Mouse (Mus musculus) lung, postnatal 36 days (tissue): Measurements from ENCODE around the gene Liph.

ENCODE experiments used
- DNase-seq: peaks from one replicate; pipeline ENCODE4 v3.0.0; 2022; ENCODE audit warnings: mixed read lengths

Gene Liph

DNA sequence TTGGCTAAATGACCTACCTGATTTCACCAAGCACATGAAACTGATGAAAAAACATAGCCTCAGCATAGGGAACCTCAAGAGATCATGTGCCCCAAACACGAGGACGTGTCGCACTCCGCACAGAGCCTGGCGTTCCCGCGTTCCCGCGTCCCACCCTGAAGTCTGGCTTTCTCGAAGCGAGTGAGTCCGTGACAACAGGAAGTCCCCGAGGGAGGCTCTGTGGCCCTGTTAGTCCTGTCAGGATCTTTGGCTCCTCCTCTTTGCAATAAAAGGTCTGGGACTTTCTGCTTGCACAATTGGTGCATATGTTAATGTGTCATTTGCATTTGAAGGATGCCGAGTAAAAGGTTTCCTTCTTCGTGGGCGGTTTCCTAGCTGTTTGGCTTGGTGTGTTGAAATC lies at the start of gene Liph:
Liph (minus strand) TSS at position 360 of the 400 bp plus-strand sequence.
- peak; percentile 63 for DNase-seq

DNA sequence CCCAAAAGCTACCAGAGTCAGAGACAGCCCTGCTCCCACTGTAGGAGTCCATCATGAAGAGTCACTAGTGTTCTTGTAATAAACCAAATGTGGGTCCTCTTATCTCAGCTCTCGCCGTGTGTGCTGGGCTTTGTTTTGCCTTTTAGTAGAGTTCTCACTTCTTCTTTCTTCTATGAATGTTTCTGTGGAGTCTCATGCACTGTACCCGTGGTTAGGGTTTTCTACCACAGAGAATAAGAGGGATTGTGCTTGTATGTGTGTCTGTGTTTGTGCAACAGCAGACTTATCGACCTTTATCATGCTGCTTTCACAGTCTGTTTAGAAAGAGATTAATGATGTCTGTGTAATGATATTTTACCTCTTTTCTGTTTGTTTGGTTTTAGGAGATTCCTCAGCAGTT lies 48.4 kb upstream of the Liph start:
- DNase-seq, result no peak

DNA sequence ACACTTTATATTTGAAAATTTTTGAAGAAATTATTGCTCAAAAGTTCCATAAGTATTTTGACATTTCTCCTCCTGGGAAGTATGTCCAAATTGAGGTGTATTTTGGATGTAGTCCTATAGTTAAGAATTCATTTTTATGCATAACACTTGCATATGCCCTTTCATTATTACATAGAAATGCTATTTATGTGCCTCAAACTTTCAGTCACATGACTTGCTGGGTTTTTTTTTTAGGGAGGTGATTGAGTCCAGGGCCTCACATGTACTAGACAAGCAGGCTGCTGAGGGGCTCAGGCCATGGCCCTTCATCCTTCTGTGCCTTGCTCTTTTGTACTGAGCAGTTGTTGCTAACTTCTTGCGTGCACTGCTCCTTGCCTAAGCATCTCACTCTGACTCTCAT lies 44.5 kb upstream of the Liph start:
- no peak for DNase-seq

DNA sequence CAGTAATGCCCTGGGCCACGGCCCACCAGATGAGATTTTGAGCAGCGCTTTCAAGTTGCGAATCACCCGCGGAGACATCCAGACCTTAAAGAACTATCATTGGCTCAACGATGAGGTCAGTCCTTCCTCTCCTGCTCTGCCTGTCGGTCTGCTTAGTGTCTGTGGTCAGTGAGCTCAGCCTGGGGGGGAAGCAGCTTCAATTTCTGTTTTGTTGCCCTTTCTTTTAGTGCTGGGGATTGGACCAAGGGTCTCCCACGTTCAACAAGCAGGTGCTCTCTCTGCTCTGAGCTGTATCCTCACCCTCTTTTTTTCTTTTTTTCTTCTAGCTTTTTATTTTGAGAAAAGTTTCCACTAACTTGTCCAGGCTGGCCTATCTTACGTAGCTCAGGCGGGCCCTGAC lies 43.1 kb upstream of the Liph start:
- DNase-seq, result no peak

DNA sequence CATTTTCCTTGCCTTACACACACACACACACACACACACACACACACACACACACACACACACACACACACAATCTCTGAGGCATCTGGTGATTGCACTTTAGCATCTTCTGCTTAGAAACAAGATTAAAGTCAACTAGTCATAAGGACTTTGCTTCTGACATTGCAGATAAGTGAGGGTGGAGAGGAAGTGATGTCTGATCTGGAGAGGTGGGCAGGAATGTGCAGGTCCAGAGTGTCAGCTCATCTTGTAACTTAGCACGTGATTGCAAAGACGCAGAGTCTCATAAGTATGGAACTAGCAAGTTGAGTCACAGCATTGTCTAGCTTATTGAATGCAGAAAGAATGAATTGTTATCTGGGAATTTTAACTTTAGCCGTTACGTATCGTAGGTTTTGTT lies 32.0 kb upstream of the Liph start:
- no peak for DNase-seq

DNA sequence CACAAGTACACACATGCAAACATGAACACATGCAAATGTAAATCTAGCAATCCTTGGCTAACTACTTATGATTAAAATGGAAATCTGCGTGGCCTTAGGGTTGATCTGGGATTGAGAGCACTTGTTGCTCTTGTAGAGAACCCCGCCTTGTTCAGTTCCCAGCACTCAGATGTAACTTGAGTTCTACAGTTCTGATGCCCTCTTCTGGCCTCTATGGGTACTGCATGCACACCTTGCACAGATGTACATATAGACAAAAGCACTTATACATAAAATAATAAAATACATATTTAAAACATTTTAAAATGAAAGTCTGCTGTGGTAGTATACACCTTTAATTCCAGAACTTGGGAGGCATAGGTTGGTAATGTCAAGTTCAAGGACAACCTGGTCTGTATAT lies 26.7 kb upstream of the Liph start:
- DNase-seq, result peak; percentile 40

DNA sequence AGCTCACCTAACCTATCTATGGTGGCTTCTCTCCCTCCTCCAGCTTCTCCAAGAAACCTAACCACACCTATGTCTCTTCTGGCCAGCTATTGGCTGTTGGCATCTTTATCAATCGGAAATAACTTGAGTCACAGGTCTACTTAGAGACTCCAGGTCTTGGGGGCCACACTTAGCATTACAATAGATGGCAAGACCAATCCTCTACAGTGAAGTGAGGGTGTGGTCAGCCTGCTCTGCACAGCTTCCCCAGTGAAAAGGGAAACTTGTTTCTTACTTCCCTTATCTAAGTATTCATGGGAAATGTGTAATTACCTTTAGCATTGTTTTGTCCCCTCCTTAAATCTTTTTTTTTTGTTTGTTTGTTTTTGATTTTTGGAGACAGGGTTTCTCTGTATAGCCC lies 20.1 kb upstream of the Liph start:
- DNase-seq, result no peak

DNA sequence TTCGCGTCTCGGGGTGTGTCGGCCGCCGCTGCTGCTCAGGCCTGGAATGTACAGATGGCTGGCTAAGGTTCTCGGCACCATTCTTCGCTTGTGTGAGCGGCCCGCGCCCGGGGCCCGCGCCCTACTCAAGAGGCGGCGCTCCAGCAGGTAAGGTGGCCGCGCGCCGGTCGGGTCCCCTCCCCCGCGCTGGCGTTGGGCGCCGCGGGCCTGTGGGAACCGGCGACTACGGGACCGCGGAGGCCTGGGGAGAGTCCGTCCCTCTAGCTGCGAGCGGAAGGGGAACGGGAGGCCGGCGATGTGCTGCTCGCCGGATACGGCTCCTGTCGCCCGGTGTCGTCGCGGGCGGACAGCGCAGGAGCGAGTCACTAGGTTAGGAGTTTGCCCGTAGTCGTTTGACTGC lies 14.1 kb upstream of the Liph start:
- no peak for DNase-seq

DNA sequence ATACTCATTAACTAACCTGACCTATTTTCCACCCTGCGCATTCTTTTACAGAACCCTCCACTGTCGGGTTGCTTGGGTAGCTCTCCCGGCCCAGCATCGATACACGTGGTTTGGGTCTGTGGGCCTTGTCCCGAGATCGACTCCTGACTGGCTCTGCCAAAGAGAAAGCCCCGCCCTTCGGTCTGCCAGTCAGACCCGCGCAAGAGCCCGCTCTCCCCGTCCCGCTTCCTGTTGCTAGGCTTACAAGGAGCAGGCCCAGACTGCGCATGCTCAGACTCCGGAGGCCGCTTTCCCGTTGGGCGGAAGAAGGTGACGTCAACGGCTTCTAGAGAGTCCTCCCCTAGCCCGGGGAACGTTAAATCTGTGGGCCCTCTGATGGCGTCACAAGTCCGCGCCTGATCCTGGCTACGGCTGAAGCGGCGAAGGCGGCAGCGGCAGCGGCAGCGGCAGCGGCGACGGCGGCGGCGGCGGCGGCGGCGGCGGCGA lies 13.7 kb upstream of the Liph start, which contains the start of gene Senp2:
Senp2 (plus strand) TSS at position 386 of the 486 bp plus-strand sequence.
- peak; percentile 100 for DNase-seq

DNA sequence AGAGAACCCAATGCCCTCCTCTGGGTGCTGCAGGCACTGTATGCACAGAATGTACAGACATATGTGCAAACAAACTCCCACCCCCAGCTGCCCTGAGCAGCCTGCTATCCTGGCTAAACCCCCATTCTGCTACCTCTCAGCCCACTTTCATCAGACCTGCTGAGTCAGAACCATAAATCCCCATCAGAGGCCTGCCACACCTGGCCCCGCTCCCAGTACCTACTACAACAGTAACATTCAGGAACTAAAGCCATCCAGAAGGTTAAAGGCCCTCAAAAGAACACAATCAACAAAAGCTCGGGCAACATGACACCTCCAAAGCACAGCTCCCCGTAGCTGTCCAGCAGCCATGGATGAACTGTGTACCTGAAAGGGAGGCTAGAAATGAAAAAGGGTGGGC lies 6.1 kb upstream of the Liph start:
- peak; percentile 23 for DNase-seq

DNA sequence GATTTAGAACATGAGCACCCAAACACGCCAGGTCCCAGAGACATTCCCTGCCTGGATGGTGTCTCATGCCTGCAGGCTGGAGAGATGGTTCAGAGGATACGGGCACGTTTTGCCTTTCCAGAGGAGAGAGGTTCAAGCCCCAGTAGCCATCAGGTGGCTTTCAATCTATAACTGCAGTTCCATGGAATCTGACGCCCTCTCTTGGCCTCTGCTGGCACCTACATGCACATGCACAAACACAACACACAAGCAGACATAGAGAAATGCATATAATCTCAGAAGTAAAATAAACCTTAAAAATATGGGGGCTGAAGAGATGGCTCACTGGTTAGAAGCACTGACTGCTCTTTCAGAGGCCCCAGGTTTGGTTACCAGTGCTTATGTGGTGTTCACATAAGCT lies 5.7 kb upstream of the Liph start:
- no peak for DNase-seq

DNA sequence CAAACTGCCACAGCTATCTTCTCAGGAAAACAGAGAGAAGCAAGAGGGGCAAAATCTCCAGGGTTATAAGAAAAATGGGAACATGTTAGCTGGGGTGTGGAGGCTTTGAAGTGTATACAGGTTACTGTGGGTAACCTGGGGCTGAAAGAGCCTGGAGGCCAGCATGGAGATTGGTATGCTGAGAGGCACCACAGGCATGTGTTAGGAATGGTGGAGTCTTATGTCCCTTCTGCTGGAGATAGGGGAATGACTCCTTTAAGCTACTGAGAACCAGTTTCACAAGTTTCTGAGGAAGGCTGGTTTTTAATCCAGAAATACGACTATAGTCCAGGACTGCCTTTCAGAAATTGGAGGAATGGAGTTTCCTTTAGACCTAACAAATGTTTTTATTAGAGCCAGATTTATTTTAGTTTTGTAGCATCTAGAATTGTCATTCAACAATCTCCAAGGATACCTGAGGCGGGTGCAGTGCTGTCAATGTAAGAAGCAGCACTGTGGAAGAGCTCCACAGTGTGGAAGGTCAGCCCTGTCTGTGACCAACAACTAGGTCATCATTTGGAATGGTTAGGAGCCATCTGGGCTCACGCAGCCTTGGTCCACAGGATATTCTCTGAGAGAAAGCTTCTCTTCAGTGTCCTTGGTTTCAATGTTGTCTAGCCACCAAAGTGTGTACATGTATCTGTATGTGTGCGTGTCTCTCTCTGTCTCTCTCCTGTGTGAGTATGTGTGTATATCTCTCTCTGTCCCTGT lies 4.7 kb upstream of the Liph start:
- DNase-seq, result peak; percentile 56

DNA sequence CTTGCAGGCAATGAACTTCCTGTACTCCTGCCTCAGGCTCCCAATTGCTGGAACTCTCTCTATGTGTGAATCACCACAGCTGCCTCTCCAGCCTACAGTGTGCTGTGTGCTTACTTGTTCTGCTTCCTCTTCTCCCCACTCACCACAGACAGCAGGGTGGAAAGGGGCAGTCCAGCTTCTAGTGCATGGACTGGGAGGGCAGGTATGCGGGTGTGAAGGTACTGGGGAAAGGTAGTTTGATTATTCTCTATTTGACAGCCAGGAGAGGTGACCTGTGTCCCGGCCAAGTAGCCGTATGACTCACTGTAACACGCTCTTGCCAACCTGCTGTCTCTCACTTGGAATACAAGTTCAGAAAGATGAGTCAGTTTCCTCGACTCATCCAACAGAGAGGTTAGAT lies 2.6 kb upstream of the Liph start:
- peak; percentile 42 for DNase-seq

DNA sequence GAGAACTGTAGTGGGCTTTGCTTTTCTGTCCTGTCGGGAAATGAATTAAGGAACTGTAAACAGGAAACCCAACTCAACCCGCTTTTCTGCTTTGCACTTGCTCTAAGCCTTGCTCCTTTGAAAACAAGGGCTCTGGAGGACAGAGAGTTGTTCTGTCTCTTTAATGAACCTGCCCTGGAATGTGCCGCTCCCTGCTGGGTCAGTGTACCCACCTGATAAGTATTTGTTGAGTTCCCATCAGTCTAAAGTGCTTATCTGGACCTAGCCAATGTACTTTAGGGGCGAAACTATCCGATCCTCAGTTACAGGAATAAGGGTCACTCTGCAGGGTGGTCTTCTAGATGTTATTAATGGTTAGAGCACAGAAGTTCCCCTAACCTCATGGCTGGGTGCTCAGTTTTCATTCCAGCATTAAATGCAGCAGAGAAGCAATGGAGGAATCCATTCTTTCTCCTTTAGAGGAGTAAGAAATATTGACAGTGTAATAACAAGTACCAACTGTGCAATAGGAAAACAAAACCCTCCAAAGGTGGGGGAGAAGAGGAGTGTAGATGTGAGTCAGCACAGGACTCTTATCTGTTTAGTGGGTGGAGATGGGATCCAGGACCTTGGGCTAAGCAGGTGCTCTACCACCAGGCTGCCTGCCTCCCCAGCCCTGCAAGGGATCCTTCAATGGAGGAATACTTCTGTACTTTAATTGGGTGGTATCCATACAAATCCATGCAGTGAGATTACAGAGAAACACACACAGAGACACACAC lies 1.6 kb upstream of the Liph start:
- DNase-seq, result peak; percentile 82

DNA sequence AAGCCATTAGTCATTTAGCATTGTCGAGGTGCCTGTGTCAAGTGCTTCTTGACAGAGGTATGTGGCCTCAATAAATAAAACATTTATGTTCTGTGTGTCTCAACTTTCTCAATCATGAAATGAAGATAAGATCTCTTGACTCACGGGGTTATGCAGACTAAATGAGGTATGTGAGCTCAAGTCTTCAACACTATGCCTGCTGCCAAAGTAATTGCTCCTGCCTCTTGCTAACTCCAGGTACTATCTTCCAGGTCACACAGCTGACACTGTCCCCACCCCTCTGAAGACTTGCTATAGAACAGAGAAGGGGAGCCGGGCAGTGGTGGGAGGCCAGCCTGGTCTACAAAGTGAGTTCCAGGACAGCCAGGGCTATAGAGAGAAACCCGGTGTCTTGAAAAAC lies 939 bp upstream of the Liph start:
- DNase-seq, result peak; percentile 47

DNA sequence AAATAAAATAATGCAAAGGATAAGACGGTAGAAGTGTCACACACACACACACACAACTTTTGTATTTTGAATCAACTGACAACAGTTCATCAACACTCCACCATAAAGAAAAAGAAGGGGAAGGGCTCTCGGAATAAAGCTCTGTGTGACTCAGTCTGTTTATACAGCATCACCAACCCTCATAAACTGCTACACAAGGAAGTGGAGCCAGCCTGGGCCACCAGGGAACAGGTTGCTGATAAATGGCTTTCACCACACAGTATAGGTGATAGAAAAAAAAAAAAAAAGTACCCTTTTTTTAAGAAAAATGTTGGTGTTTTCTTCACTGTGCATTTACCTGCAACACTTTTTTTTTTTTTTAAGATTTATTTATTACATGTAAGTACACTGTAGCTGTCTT lies 3.7 kb downstream of the Liph start:
- no peak for DNase-seq

DNA sequence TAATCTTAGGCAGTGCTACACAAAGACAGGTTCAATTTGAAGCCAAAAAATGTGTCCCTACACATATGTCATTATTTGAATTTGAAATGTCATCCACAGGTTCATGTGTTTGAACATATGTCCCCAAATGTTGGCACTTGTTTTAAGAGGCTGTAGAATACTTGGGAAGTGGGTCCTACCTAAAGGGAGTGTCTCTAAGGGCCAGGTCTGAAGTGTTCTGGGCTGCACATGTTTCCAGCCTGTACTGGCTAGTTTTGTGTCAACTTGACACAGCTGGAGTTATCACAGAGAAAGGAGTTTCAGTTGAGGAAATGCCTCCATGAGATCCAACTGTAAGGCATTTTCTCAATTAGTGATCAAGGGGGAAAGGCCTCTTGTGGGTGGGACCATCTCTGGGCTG lies 4.6 kb downstream of the Liph start:
- peak; percentile 41 for DNase-seq

DNA sequence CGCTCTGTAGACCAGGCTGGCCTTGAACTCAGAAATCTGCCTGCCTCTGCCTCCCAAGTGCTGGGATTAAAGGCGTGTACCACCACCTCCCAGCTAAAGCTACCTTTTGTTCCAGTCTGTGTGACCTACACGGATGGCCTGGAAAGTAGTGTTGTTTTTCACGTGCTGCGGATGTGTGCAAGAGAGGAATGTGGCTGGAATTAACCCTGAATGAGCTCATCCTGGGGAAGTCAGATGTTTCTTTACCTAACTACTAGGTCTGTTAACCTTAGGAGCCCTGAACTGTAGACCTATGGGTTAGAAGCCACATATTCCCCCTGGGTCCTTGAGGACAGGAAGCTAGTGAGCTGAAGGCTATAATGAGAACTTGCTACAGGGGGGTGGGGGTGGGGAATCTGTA lies 7.5 kb downstream of the Liph start:
- no peak for DNase-seq

DNA sequence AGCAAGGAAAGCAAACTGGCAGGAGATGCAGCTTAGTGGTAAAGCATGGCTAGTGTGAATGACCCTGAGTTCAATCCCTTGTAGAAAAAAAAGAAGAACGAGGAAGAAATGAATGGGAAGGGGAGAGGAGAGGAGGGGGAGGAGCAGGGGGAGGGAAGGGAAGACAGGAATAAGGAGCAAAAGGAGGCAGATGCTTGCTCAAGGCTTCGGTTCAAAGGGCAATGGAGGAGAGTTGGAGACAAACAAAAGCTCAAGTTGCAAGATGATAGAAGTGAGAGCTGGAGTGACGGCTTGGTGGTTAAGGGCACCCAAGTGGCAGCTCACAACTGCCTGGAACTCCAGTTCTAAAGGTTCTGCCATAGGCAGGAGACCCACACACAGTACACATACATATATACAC lies 9.3 kb downstream of the Liph start:
- DNase-seq, result no peak

DNA sequence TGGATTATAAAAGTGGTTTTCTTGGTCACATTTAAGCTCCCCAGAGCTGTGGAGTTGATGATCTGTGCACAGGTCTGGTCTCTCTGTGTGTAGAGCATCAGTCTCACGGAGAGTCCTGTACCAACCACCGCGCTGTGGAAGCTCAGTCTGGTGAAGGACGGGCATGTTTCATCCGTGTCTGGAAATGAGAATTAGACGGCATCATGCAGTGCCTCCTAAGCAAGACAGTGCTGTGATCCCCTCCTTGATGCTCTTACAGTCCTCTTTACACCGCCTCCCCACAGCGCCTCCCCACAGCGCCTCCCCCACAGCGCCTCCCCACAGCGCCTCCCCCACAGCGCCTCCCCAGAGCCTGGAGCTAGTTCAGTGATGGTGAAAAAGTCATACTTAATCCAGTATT lies 11.4 kb downstream of the Liph start:
- no peak for DNase-seq

DNA sequence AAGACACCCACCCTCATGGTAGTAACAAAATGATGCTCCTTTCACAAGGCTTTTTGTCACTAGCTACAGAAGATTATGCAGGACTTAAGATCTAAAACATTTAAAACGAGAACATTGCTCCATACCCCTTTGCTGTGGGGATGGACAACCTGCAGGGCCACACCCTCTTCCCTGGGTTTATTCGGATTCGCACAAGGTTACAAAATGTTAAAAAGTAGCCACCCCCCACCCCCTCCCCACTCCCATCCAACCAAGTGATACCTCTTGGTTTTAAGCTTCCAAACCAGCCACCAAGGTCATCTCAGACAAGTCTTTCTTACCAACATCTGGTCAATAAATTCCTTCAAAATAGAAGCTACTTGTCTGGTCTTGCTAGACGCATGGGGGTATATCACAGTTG lies 11.9 kb downstream of the Liph start:
- no peak for DNase-seq

DNA sequence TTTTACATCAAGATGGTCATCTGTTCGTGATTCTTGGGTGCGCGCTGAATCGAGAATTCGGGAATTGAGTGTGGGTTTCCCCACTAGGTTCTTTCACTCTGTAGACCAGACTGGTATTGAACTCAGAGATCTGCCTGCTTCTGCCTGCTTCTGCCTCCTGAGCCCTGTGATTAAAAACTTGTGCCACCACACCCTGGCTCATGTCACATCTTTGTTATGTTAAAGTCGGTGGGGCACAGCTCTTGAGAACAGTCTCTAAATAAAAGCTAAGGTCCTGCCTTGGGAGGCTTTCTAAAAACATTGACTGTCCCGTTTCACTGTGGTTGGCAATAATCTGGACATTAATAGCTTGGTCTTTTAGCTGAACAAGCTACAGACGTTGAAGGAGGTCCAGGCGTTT lies 12.3 kb downstream of the Liph start:
- no peak for DNase-seq

DNA sequence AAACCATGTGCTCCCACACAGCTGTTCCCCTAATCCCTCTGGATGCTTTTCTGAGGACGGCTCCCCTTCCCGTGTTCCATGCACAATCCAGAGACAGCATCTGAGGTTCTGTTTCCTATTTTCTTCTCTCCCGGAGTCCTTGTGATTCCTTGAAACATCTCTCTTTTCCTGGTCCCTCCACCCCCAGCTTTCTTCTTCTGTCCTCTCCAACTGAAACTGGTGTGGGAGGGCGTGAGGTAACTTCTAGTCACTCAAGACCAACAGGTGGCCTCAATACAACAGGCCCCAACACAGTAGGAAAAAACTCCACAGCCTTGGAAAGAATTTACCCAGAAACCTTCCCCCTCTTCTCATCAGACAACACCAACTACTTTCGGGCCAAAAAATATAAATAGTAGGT lies 18.1 kb downstream of the Liph start:
- no peak for DNase-seq

DNA sequence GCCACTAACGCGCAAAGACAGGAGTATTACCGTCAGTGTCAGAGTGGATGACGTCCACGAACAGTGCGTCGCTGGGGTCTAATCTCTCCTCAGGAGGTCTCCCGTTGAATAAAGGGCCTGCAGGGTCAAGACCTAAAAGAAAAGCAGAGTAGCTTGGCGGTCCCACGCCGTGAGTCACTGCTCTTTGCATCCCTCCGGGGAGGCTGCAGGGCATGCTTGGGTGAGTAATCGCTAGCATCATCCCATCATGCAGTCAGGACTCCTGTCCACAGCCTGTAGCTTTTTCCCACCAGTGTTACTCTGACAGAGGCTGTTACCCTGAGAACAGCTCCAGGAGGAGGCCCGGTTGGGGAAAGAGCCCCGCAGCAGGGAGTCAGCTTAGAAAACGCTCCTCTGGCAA lies 19.3 kb downstream of the Liph start:
- no peak for DNase-seq
